Mouse (Mus musculus) lung, postnatal 0 days (tissue): Measurements from ENCODE around the gene Xrcc5. TPM values are rescaled to one million over a fixed set of nuclear protein-coding genes. Genes with fewer than 3 reads are reported as not detected.

Experiments
- ATAC-seq: fragments of 200-750 bp; cut with Nextera tagmentation; 2 replicates; pipeline ENCODE4 v1.8.0; 2017; ENCODE audit warnings: moderate library complexity
- DNase-seq: peaks from one replicate; pipeline ENCODE4 v3.0.0-alpha.2; 2016; ENCODE audit warnings: low spot score
- H3K27ac ChIP-seq: fragments of 300-500 bp; sonication (generic); 2 replicates; pipeline ENCODE4 v1.5.1; 2014; ENCODE audit warnings: antibody characterized with exemption, mild to moderate bottlenecking, low read length, mixed read lengths
- H3K27me3 ChIP-seq: fragments of 300-500 bp; sonication (generic); replicated peaks from 2 replicates; pipeline ENCODE4 v1.6.1; 2014; ENCODE audit warnings: low read length, mixed read lengths; ENCODE audit not compliant: insufficient read depth
- H3K36me3 ChIP-seq: fragments of 300-500 bp; sonication (generic); 2 replicates; pipeline ENCODE4 v1.6.1; 2014; ENCODE audit warnings: low read length, mixed read lengths; ENCODE audit not compliant: insufficient read depth
- H3K4me1 ChIP-seq: fragments of 300-500 bp; sonication (generic); 2 replicates; pipeline ENCODE4 v1.6.1; 2014; ENCODE audit warnings: antibody characterized with exemption, low read depth, low read length, mixed read lengths; ENCODE audit not compliant: insufficient read depth
- H3K4me2 ChIP-seq: fragments of 300-500 bp; sonication (generic); replicated peaks from 2 replicates; pipeline ENCODE4 v1.6.1; 2014; ENCODE audit warnings: low read depth, mild to moderate bottlenecking, low read length, moderate library complexity, mixed read lengths
- H3K4me3 ChIP-seq: fragments of 300-500 bp; sonication (generic); 2 replicates; pipeline ENCODE4 v1.5.1; 2014; ENCODE audit warnings: low read depth, low read length
- H3K9ac ChIP-seq: fragments of 300-500 bp; sonication (generic); replicated peaks from 2 replicates; pipeline ENCODE4 v1.6.1; 2014; ENCODE audit warnings: low read depth, mild to moderate bottlenecking
- H3K9me3 ChIP-seq: fragments of 300-500 bp; sonication (generic); 2 replicates; pipeline ENCODE4 v1.6.1; 2016; ENCODE audit warnings: low read length, mixed read lengths
- CTCF ChIP-seq: IDR thresholded peaks from 2 replicates; pipeline ENCODE4 v1.5.1; 2016; ENCODE audit warnings: antibody characterized with exemption, mild to moderate bottlenecking
- EP300 ChIP-seq: IDR thresholded peaks from 2 replicates; pipeline ENCODE4 v1.6.1; 2016; ENCODE audit warnings: antibody characterized with exemption, mild to moderate bottlenecking, control low read depth
- WGBS: fragments of 180-500 bp; shearing (Covaris S2); extraction: QIAGEN DNeasy Blood & Tissue Kit; methylation state at CpG from one replicate; pipeline ENCODE4 v1.1.7; 2014; 5-methylcytosine and 5-hydroxymethylcytosine counted together
- polyA plus RNA-seq: library from polyadenylated mRNA; unstranded; fragments of >200 nt; fragmentation: Nextera tagmentation; extraction: Ambion mirVana; gene quantifications from 2 replicates; pipeline ENCODE4 v1.2.1, GENCODE M21; 2015

Xrcc5 gene
- polyA plus RNA-seq, 1 experiment from 2014 or later: 10.3 TPM

DNA sequence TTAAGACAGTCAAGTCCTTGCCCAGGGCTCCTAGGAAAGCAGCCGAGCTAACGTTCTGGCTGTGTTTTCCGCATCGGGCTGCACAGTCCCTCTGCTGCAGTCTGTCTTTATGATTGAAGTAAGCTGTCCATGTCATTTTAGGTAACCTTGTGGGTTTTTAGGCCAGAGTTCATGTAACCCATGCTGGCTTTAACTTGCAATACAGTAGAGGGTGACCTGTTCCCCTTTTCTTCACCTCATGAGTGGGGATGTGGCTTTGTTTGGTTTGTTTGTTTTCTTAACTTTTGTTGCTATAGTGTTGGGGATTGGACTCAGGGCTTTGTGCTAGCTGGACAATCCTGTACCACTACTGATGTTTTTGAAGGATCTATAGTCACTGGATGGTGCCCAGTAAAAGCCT is 83.2 kb downstream of the Xrcc5 start:
- no peak for ATAC-seq

DNA sequence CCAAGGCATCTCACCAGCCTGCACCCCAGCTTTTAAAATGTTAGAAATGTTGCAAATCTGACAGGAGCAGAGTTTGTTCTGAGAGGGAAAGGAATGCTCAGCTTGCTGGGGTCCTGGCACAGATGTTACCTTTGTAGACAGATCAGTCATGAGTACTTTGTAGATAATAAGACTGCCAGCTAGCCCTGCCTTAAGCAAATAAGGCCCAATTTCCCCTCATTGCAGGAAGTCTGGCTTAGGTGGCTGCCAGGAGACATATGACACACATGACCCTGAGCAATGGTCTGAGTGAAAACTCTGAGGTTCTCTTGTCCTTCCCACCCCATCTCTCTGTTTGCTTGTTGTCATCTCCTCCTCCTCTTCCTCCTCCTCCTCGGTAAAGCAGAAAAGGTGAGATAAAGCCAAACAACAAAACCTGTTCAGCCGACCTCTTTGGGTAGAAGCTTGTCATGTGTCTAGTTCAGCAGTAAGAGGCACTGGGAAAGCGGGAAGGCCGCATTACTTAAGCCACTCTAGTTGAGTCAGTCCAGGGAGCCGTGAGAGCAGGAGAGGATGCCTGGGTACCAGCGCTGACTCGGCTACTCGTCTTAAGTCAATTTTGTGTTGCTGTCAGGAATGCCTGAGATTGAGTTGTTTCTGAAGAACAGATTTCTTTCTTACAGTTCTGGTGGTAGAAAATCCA is 92.6 kb downstream of the Xrcc5 start:
- TF ChIP-seq EP300 (no peak), CTCF (no peak)
- WGBS: 57% methylated on average over 8 of the region's 8 CpGs
- no peak overlapping the region for H3K9ac ChIP-seq
- no peak overlapping the region for H3K27ac ChIP-seq
- H3K9me3 ChIP-seq: no peaks in the 10 kb centered on the region
- H3K4me2 ChIP-seq: no peak overlapping the region
- H3K4me3 ChIP-seq: no peak overlapping the region
- ATAC-seq: no peak
- H3K36me3 ChIP-seq: no peaks in the 10 kb centered on the region
- no peaks in the 10 kb centered on the region for H3K4me1 ChIP-seq
- H3K27me3 ChIP-seq: no peaks in the 10 kb centered on the region
- no peak for DNase-seq

More for the DNA sequence above, 83.2 kb downstream of the Xrcc5 start:
- no peak overlapping the region for H3K4me3 ChIP-seq
- H3K4me2 ChIP-seq: no peak overlapping the region
- H3K9me3 ChIP-seq: no peaks in the 10 kb centered on the region
- H3K27ac ChIP-seq: no peak overlapping the region
- no peak overlapping the region for H3K9ac ChIP-seq
- H3K4me1 ChIP-seq: no peaks in the 10 kb centered on the region
- TF ChIP-seq EP300 (no peak), CTCF (no peak)
- WGBS: 75% methylated on average over 4 of the region's 4 CpGs
- H3K36me3 ChIP-seq: no peaks in the 10 kb centered on the region
- no peaks in the 10 kb centered on the region for H3K27me3 ChIP-seq
- no peak for DNase-seq

DNA sequence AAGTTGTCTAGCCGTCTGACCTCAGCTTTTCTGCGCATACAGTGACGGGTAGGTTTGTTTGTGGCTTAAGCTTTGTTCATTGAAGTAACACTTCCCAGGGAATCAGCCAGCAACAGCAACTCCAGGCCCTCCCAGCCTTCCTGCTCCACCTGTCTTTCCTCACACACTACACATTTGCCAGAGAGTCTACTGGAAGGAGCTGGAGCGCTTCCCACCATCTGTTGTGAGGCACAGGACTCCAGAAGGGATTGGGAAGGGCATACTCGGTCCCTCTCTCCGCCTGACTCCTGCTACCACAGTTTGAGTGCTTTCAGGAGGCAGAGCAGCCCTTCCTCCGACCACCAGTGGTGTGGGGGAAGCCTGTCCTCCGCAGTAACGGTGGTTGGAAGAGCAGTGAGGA is 93.4 kb downstream of the Xrcc5 start:
- Histone ChIP-seq H3K9ac (no peak overlapping the region), H3K27me3 (no peaks in the 10 kb centered on the region), H3K4me1 (no peaks in the 10 kb centered on the region), H3K27ac (no peak overlapping the region), H3K9me3 (no peaks in the 10 kb centered on the region), H3K36me3 (no peaks in the 10 kb centered on the region), H3K4me2 (no peak overlapping the region), H3K4me3 (no peak overlapping the region)
- ATAC-seq (no peak), DNase-seq (no peak)
- WGBS: 76% methylated on average over 9 of the region's 9 CpGs
- TF ChIP-seq EP300: no peak

DNA sequence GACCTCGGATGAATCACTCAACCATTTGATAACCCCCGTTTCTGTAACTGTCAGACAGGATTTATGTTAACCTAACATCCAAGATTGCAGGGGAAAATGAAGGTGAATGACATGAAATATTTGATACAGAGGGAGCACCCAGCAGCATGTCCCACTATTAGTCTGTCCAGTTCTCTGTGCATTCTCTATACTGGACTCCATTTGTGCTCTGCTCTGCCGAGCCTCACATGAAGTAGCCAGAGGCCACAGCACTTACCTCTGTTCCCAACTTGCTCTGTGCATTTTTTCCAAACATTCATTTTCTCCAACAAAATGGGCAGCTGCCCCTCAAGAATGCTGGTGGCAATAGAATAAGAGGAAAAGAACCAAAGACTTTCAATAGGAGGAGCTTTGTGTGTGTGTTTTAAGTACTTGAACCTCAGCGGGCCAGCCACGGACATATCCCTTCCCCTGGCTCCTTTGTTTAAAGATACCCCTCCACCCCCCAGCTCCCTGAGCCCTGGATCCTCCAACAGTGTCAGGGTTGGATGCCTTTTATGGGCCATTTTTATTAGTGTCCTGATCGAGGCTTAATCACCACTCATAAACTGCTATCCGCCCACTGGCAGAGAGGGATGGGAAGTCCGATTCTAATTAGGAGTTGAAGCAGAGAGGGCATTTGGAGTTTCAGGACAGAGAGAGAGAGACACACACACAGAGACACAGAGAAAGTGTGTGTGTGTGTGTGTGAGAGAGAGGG is 94.3 kb downstream of the Xrcc5 start:
- ATAC-seq: no peak
- H3K4me3 ChIP-seq: no peak overlapping the region
- no peak overlapping the region for H3K27ac ChIP-seq
- H3K9ac ChIP-seq: no peak overlapping the region
- H3K36me3 ChIP-seq: no peaks in the 10 kb centered on the region
- H3K9me3 ChIP-seq: no peaks in the 10 kb centered on the region
- 64% methylated on average over 8 of the region's 8 CpGs for WGBS
- TF ChIP-seq CTCF: no peak
- TF ChIP-seq EP300: no peak
- no peaks in the 10 kb centered on the region for H3K27me3 ChIP-seq
- no peaks in the 10 kb centered on the region for H3K4me1 ChIP-seq
- DNase-seq: no peak
- no peak overlapping the region for H3K4me2 ChIP-seq

DNA sequence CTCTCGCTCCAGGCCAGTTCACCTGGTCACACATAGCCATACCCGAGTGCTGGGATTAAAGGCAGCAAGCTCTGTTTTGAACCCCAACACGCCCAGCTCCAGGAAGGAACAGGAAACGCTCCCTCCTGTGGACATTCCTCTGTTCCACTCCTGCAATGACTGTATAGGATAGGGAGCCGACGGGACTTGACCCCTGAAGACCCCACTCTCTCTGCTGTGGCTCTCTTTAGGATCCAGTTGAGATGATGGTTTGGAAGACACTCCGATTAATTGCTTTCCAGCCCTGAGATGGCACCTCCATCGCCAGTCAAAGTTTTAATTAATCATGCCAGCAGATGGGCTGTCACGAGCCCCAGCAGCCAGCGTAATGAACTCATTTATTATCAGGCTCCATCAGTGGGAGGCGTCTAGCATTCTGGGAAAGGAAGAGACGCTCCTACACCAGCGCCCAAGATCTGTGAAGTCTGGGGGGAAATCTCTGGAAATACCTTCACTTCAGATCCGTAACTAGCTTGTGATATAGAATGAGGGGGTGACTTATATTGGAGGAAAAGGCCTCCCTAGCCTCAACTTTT is 99.4 kb downstream of the Xrcc5 start:
- Histone ChIP-seq H3K36me3 (no peaks in the 10 kb centered on the region), H3K9ac (no peak overlapping the region), H3K9me3 (no peaks in the 10 kb centered on the region), H3K4me2 (no peak overlapping the region), H3K27ac (no peak overlapping the region), H3K4me1 (no peaks in the 10 kb centered on the region), H3K4me3 (no peak overlapping the region), H3K27me3 (no peaks in the 10 kb centered on the region)
- DNase-seq (no peak), ATAC-seq (no peak)
- TF ChIP-seq EP300: no peak
- no peak for TF ChIP-seq CTCF
- 53% methylated on average over 14 of the region's 14 CpGs for WGBS

GRCm38 (mm10) chr1:72409936-72410335 is 102.7 kb downstream of the Xrcc5 start:
- Histone ChIP-seq H3K4me2 (no peak overlapping the region), H3K27me3 (no peaks in the 10 kb centered on the region), H3K4me3 (no peak overlapping the region), H3K4me1 (no peaks in the 10 kb centered on the region), H3K27ac (no peak overlapping the region), H3K36me3 (no peaks in the 10 kb centered on the region), H3K9me3 (no peaks in the 10 kb centered on the region), H3K9ac (no peak overlapping the region)
- DNase-seq (no peak), ATAC-seq (no peak)
- TF ChIP-seq EP300 (no peak), CTCF (no peak)
- WGBS: 77% methylated on average over 5 of the region's 5 CpGs
